In genomic region chr11:35125108-35125490, GRCm38 (mm10) we compare ENCODE assay signal across 11 mouse cellular contexts. TPM values are rescaled to one million over a fixed set of nuclear protein-coding genes. Genes with fewer than 3 reads are reported as not detected.
DNase-seq lines count a peak whose midpoint lies in the region; ATAC-seq lines count a peak whose summit lies in the region.
"Had no signal": no experiment of that assay in that cellular context is flagged by ENCODE, and none has a peak within 500 bp of the region (broad histone marks: within the 10 kb centered on the region; RNA-seq: fewer than 3 reads in every experiment).

No protein-coding gene starts in this region.

- WGBS in liver, embryonic 12.5 days (ENCODE audit: insufficient replicate concordance), result 43% methylated on average over 10 of the region's 10 CpGs

- no peaks in the 10 kb centered on the region for H3K36me3 ChIP-seq in liver, embryonic 12.5 days
- H3K36me3 ChIP-seq: liver, embryonic 15.5 days had no signal

- no peak for ATAC-seq in liver, embryonic 12.5 days

- peak; percentile 65 for DNase-seq in embryo, embryonic 10 days (ENCODE audit: low spot score)
- DNase-seq in embryo, embryonic 9.5 days (ENCODE audit: extremely low spot score), result no peak
- peak; percentile 74 for DNase-seq in NIH3T3 (ENCODE audit: low read depth)
- DNase-seq in kidney, adult 8-10 months, result peak; percentile 23 to 39
- DNase-seq in lung, adult 18-20 months, result peak; percentile 42 to 48
- DNase-seq in urinary bladder, postnatal 36 days (ENCODE audit: low spot score in 2 of 2), result no peak
- no peak for DNase-seq in left cerebral cortex, postnatal 36 days (ENCODE audit: low spot score in 2 of 2)
- DNase-seq: adrenal gland, postnatal 25 days; cerebellum, adult 9-10 months had no signal

- peaks cover 43% of the 10 kb centered on the region for H3K27me3 ChIP-seq in liver, embryonic 12.5 days (replicated peaks)

- H3K4me2 ChIP-seq in liver, embryonic 12.5 days, result no peak overlapping the region
- H3K4me2 ChIP-seq: liver, embryonic 15.5 days had no signal

- no peaks in the 10 kb centered on the region for H3K4me1 ChIP-seq in liver, embryonic 12.5 days
- H3K4me1 ChIP-seq: liver, embryonic 15.5 days had no signal

- no peak overlapping the region for H3K9ac ChIP-seq in liver, embryonic 12.5 days
- H3K9ac ChIP-seq: liver, embryonic 15.5 days had no signal

- no peaks in the 10 kb centered on the region for H3K9me3 ChIP-seq in liver, embryonic 12.5 days (replicated peaks)
- H3K9me3 ChIP-seq: liver, embryonic 15.5 days had no signal

- intact Hi-C loops in left cerebral cortex, postnatal 36 days (cut with DNase I), result no loop called here

- no peak overlapping the region for H3K27ac ChIP-seq in liver, embryonic 12.5 days
- H3K27ac ChIP-seq: liver, embryonic 15.5 days had no signal

- H3K4me3 ChIP-seq in liver, embryonic 12.5 days, result no peak overlapping the region
- H3K4me3 ChIP-seq: liver, embryonic 15.5 days had no signal

RNA-seq across cellular contexts. Expression of gene Slit3, which starts 4.1 kb away (rescaled TPM):
- 1.1 and 1.6 TPM in 2 replicates for polyA plus RNA-seq in liver, embryonic 12.5 days (2016; fragmentation: Nextera tagmentation; extraction: Ambion mirVana)
- total RNA-seq in left cerebral cortex, postnatal 36 days (2021), result 10 to 100 TPM; 43.7 to 71.5 TPM

Comparison
In these comparisons a context has a peak if more than half of its experiments do, and no peak if none do; other contexts are left out.
1. DNase-seq: peak in embryo, embryonic 10 days (single experiment), NIH3T3 (single experiment), kidney, adult 8-10 months (2 of 2) and lung, adult 18-20 months (2 of 2); none in embryo, embryonic 9.5 days (single experiment), urinary bladder, postnatal 36 days (0 of 2) and left cerebral cortex, postnatal 36 days (0 of 2).